Mouse (Mus musculus) urinary bladder, postnatal 4 days (tissue): ENCODE measurements around the gene Gm14781.
"Not testable (repeated sequence)": the region's sequence is repeated elsewhere in the genome, so short reads cannot be mapped to it uniquely, and the experiment has no call there.

Experiments
- DNase-seq, 2 experiments: peaks; one replicate each; pipeline ENCODE4 v3.0.0; 2021 to 2022; ENCODE audit warnings: low spot score in 2 of 2

The Gm14781 gene

DNA sequence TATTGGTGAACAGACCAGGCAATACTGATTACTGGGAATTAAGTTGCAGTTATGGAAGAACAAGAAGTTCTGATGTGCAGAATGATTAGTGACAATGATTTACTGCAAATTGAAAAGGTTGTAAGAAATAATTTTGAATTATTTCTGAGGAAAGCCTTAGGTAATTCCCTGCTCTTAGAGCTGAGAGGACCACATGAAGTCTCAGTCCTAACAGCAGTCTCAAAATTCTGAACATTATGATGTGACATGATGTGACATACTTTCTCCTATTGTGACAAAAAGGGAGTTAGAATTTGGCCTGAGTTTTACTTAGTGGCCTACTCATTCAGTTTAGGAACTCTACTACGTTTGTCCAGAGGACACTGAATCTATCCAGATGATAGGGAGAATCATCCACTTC lies at the start of gene Gm14781:
TSS of gene Gm14781 (plus strand) at position 301 of the 400 bp plus-strand sequence.
- not testable (repeated sequence) for DNase-seq

DNA sequence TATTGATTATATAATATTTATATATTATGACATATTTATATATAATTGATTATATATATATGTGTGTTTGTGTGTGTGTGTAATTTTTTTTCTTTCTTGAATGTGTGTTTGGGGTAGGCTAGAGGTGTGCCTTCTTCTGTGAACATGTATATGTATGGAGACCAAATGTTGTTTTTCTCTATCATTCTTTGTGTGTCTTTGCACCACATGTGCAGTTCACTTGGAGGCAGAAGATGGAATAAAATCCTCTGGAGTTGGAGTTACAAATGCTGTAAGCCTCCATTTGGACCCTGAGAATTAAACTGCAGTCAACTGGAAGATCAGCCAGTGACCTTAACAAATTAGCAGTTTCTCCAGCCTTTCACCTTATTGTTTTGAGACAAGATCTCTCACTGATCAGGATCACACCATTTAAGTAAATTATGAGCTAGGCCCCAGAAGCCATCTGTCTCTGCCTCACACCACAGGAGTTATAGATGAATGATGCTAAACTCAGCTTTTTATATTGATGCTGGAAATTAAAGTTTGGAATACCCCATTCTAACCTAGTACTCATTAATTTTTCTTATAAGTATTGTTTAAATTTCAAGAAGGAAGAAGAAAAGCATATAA lies 23.1 kb downstream of the Gm14781 start:
- DNase-seq: not testable (repeated sequence)
